Mouse (Mus musculus) fat pad, adult 2 months (tissue): ENCODE results near the gene Mef2a.
"Not testable (repeated sequence)": the region's sequence is repeated elsewhere in the genome, so short reads cannot be mapped to it uniquely, and the experiment has no call there.

Experiments used
- DNase-seq: peaks from one replicate; pipeline ENCODE4 v3.0.0-alpha.2; 2011; ENCODE audit warnings: low read depth, low spot score; ENCODE audit errors: extremely low read depth

Gene Mef2a

GRCm38 (mm10) chr7:67371351-67371890 is 1.2 kb downstream of the Mef2a start:
- peak; percentile 49 for DNase-seq

DNA sequence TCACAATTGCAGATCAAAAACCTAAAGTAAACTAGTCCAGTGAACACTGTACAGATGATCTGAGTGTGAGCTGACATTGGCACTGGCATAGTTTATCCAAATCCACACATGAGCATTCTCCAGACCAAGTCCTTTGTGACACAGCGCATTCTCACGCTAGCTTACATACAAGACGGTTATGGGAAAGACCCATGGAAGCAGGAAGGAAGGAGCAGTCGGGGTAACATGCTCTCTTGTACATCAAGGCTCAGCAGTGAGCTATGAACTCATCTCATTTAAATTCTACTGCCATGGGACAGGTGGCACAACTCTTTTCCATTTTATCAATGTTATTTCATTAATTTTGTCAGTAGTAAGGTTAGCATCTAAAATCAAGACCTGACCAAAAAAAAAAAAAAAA is 3.0 kb downstream of the Mef2a start:
- DNase-seq, result no peak

DNA sequence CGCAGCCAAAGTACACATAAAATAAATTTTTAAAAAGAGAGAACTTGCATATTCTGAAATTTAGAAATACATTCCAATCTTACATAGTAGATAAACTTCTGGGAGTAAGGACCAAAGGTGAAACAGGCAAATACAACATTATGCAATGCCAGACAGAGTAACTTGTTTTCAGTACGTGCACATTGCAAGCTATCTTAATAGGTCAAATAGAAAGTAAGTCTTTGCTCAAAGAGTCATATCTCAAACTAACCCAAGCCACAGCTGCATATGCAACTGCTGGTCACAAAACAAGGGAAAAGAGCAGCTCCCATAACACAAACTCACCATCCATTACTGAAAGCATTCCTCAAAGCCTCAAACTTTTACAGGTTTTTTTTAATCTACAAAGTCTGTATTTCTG is 4.3 kb downstream of the Mef2a start:
- no peak for DNase-seq

GRCm38 (mm10) chr7:67360588-67360987 is 12.1 kb downstream of the Mef2a start:
- no peak for DNase-seq

DNA sequence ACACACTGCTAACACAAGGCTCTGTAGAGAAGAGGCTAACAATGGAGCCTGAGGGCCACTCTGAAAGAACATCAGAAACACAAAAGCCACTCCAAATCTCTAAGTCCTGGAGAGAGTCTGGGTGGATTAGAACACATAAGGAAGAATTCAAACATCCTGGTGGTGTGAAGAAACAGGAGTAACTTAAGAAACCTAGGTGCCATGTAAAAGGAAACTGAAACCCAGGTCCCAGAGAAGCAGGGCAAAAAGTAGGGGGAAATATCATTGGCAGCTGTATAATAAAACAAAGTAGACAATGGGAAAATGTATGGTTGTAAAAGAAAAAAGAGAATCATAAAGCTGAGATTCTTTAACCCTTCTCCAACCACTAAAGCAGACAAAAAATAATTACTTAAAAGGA is 12.8 kb downstream of the Mef2a start:
- no peak for DNase-seq

GRCm38 (mm10) chr7:67355870-67356269 is 16.8 kb downstream of the Mef2a start:
- DNase-seq, result no peak

DNA sequence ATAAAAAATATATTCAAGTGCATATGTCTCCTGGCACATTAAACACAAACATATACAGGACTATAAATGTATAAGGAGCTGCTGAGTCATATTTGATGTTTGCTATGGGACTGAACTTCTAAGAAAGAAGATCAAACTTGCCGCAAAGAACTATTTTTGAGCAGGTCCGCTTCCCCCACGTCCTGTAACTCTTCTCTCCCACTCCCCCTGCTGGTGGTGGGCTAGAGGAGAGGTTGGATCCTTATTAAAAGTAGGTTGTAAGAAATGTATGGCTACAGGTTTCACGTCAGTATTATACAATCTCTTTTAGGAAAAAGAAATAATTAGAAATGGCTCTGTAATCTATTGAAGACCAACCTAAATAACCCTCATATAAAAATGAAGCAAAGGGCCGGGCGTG is 19.0 kb downstream of the Mef2a start:
- no peak for DNase-seq

DNA sequence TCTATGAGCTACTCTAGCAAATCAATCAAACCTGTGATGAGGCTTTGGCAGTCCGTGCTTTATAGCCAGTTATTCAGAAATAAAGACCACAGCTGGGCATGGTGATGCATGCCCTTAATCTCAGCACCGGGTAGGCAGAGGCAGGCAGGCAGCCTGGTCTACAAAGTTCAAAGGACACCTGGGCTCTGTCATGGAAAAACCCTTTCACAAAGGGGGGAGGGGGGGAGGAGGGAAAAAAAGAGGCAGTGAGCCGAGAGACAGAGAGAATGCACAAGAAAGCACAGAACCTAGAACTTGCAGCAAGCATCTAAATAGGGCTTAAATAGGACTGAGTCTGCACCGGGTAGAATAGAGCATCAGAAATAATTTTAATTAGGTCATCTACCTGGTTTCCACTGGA is 19.7 kb downstream of the Mef2a start:
- DNase-seq, result no peak

DNA sequence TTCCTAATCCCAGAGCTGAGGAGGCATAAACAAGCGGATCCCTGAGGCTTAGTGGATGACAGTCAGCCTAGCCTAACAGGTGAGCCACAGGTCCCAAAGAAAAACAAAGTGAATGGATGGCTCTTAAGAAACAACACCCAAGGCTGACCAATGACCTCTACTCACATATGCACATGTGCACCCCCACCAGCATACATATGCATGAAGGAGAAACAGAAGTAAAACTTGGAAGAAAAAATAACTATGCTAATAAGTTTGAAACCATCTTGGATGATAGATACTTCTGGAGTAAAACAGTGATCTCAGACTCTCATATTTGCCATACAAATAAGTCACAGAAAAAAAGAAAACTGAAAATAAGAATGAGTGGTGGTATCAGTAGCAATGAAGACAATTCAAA is 28.2 kb downstream of the Mef2a start:
- DNase-seq, result no peak

DNA sequence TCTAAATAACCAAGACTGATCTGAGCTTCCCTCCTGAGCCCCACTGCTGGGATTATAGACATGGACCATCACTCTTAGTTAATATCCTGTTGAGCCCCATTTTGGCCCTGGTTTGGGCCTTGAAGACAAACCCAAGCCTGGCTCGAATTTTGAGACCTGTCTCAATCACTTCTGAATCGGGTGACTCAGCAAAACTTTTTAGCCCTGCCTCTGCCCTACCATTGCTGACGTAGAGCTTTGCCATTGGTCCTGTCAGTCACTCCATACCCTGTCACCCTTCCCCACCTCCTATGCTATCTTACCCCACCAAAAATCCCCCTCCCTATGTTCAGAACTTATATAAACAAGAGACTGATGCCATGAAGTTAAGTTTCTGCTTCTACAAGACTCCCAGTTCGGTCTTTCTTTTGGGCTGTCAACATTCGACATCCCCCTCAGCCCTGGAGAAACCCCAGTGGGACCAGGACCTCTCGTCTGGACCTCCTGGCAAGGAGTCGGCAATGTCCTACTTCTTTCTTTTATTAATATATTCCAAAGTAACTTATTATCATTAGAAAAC is 30.5 kb downstream of the Mef2a start:
- DNase-seq, result no peak

GRCm38 (mm10) chr7:67320359-67320758 is 52.3 kb downstream of the Mef2a start:
- no peak for DNase-seq

DNA sequence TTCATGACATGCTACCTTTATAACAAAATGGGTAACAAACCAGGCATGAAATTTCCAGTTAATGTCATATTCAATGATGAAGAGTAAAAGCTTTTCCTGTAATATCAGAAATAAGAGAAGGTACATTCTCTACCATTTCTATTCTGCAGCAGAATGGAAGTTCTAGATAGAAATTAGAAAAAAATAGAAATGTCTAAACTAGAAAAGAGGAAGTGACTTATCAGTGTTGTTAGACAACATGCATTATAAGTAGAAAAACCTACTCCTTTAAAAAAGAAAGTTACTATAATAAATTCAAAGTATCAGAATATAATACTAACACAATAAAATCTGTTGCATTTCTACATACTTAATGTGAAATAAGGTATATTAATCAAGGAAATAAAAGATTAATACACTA is 54.0 kb downstream of the Mef2a start:
- no peak for DNase-seq

DNA sequence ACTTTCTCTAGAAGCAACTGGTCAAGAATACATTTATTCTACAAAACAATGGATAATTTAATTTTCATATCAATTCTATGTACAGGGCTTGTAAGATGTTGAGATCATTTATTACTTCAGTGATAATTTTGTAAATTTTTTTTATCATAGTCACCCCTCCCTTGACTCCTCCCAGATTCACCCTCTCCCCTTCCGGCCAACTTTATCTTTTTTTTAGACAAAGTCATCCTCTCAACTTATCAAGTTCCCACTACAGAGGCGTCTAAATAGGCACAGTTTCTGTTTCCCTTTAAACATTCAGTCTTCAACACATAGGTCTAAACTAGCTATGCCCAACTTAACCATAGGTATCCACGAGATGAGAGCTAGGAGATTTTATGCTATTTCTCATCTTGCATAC is 59.5 kb downstream of the Mef2a start:
- no peak for DNase-seq

DNA sequence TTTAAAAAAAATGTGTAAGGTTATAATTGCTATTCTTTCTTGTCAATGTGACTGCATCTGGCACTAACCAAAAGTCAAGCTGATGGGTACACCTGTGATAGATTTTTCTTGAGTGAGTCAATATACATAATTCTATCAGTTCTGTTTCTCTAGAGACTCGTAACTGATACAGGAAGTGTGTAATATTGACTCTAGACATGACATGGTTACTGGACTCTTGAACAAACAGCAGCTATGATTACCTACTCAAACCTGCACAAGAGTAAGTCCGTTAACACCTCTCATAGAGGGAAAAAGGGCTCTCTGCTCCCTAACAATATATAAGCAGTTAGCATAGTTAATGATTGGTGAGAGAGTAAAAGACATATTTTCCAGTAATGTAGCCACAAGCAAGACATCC is 62.5 kb downstream of the Mef2a start:
- DNase-seq, result no peak

DNA sequence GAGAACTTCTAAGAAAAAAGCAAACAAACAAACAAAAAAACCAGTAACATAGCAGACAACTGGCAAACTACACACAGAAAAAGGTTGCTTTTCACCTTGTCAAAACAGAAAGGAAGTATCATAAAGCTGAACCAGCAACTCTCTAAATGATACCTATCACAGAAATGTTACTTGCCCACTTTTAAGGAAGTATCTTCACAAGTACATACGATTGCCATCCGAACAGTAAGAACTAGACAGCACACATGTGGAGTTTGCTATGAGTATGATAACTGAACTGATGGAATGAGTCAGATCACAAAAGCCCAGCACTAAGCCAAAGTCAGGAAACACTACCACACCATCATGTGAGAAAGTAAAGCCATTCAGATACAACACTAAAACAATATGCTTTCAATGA is 64.6 kb downstream of the Mef2a start:
- DNase-seq, result no peak

DNA sequence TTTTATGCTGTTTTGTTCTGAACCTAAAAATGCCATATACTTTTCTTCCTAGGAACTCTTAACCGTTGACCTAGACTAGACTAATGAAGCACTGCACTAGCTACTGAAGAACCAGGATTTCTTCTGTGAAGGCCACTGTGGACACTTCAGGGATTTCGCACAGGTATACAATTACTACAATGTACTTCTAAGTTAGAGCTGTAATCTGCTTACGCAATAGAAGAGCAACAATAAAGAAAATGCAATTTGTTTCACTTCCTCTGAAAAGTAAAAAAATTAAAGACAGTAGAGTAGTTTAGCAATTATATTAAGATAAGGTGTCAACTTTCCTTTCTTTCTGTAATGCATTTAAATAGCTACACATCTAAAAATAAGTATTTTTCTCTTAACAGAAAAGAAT is 65.6 kb downstream of the Mef2a start:
- no peak for DNase-seq

GRCm38 (mm10) chr7:67304937-67305336 is 67.7 kb downstream of the Mef2a start:
- no peak for DNase-seq

GRCm38 (mm10) chr7:67296419-67296818 is 76.2 kb downstream of the Mef2a start:
- DNase-seq, result no peak

DNA sequence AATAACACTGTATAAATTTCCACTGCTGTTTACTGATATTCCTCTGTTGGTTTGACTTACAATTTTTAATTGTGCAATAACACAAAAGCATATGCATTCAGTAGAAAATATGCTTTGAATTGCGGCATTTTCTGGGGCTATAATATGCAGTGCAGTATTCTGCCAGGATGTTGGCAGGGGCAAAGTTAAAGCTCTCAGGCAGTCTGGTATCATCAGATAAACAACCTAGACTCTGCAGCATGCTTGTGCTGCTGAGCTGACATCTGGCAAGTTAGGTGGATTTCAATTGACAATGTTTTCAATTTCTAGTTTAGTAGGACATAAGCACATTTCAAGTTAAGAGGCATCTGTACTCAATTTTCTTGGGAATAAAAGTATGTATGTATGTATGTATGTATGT is 81.3 kb downstream of the Mef2a start:
- DNase-seq, result no peak

DNA sequence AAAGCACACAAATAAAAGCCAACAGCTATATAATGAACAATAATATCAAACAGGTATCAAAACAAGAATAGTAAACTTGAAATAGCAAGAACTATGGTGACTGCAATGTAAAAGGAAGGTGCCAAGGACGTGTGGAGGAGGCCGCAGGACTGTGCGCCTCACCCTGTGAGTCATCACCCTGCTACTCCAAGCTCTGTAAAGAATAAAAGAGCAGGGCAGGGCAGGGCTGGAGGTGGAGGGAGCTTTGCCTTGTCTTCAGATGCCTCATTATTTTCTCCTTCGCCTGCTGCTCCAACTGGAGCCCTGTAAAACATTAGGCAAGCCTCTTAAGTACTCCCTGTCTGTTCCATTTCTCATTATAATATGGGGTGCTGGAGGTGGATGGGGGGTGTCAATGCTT is 85.2 kb downstream of the Mef2a start:
- no peak for DNase-seq

- DNase-seq, result no peak
Measured at GRCm38 (mm10) chr7:67283581-67283980, 89.1 kb downstream of the Mef2a start.

- DNase-seq, result not testable (repeated sequence)
Measured at GRCm38 (mm10) chr7:67270447-67270846, 102.2 kb downstream of the Mef2a start.

DNA sequence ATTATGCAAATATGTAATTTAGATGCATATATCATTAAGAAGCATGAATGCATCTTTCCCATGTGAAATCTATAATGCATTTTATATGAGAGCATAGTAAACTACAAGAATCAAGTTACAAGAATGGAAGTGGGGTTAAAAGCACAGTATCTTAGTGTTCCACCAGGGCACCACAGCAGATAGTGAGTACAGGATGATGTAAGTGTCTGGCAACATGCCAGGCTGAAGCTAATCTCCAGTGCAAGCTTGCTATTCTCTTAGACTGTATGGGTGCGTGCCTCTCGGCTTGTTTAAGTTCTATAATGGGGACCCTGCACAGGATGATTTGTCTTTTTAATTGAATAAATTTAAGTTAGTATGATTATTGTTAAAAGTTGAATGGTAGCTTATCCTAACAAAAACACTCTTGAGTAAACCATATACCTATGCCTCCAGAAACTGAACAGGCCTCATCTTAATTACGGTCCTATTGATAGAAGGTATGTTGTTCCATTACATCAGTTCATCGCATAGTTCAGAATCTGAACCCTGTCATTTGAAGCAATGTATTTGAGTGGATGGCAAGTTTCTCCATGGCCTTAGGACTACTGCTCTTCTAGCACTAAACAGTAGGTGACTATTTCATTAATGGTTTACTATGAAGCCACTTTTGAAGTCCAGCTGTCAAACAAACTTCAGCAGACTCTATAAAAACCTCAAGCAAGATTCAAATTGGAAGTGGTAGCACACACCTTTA is 112.7 kb downstream of the Mef2a start:
- DNase-seq, result peak; percentile 14
